Mouse (Mus musculus): Measurements from ENCODE around the gene Cst6. TPM values are rescaled to one million over a fixed set of nuclear protein-coding genes. Genes with fewer than 3 reads are reported as not detected.
"Not testable (repeated sequence)": the region's sequence is repeated elsewhere in the genome, so short reads cannot be mapped to it uniquely, and the experiment has no call there.

Gene Cst6
- 10 to 100 TPM; 26.7 to 28.3 TPM for total RNA-seq (2021)
- long read RNA-seq, experiment 1, transcript Cst6-201 (3 exons, 3,951 nt), result major isoform, 42 of 44 reads
- long read RNA-seq, experiment 1, partial matches to known transcripts, result 1 of 44 reads
- long read RNA-seq, experiment 1, other reads (novel, unspliced or antisense), result 0 of 44 reads
- long read RNA-seq, experiment 2, transcript Cst6-201 (3 exons, 3,951 nt), result major isoform, 42 of 51 reads
- long read RNA-seq, experiment 2, partial matches to known transcripts, result 8 of 51 reads
- long read RNA-seq, experiment 2, other reads (novel, unspliced or antisense), result 0 of 51 reads

- intact Hi-C loops (cut with DNase I); DNase-seq: not testable (repeated sequence)
Observed at GRCm38 (mm10) chr19:5349502-5349873, at the start of gene Cst6. Cst6 (minus strand) TSS chr19:5349574.

- intact Hi-C loops (cut with DNase I), result no loop called here
- DNase-seq, result no peak
Observed at GRCm38 (mm10) chr19:5395371-5395770, 46.0 kb upstream of the Cst6 start.

GRCm38 (mm10) chr19:5394168-5394567, 44.8 kb upstream of the Cst6 start:
- intact Hi-C loops (cut with DNase I), result no loop called here
- DNase-seq, result no peak

- intact Hi-C loops (cut with DNase I), result no loop called here
- DNase-seq, result no peak
Observed at GRCm38 (mm10) chr19:5392892-5393291, 43.5 kb upstream of the Cst6 start.

GRCm38 (mm10) chr19:5390416-5390815, 41.0 kb upstream of the Cst6 start:
- intact Hi-C loops (cut with DNase I), result no loop called here
- no peak for DNase-seq

- intact Hi-C loops (cut with DNase I), result no loop called here
- no peak for DNase-seq
Observed at GRCm38 (mm10) chr19:5389647-5390046, 40.3 kb upstream of the Cst6 start.

- DNase-seq, result peak; percentile 88 to 93
- intact Hi-C loops (cut with DNase I), result loop anchor here (1.0 kb wide), 1 partner anchor 22 kb away; the partner anchor contains the start of gene Eif1ad
Observed at GRCm38 (mm10) chr19:5388588-5389242, 39.3 kb upstream of the Cst6 start, which contains the start of gene Sart1. Sart1 (minus strand) TSS chr19:5388703.

GRCm38 (mm10) chr19:5388011-5388441, 38.7 kb upstream of the Cst6 start:
- DNase-seq, result no peak
- intact Hi-C loops (cut with DNase I), result loop anchor here (1.0 kb wide), 1 partner anchor 22 kb away; the partner anchor contains the start of gene Eif1ad

- no peak for DNase-seq
- intact Hi-C loops (cut with DNase I), result no loop called here
Observed at GRCm38 (mm10) chr19:5384715-5385114, 35.3 kb upstream of the Cst6 start.

GRCm38 (mm10) chr19:5383326-5383725, 34.0 kb upstream of the Cst6 start:
- intact Hi-C loops (cut with DNase I), result no loop called here
- DNase-seq, result no peak

- intact Hi-C loops (cut with DNase I), result no loop called here
- no peak for DNase-seq
Observed at GRCm38 (mm10) chr19:5377446-5377845, 28.1 kb upstream of the Cst6 start.

- intact Hi-C loops (cut with DNase I), result no loop called here
Observed at GRCm38 (mm10) chr19:5374748-5375147, 25.4 kb upstream of the Cst6 start.

GRCm38 (mm10) chr19:5374177-5374576, 24.8 kb upstream of the Cst6 start:
- intact Hi-C loops (cut with DNase I), result no loop called here
- DNase-seq, result no peak

More at GRCm38 (mm10) chr19:5374748-5375147, 25.4 kb upstream of the Cst6 start:
- DNase-seq, result no peak

GRCm38 (mm10) chr19:5372724-5373123, 23.4 kb upstream of the Cst6 start:
- no peak for DNase-seq
- intact Hi-C loops (cut with DNase I), result no loop called here

- DNase-seq, result no peak
- intact Hi-C loops (cut with DNase I), result no loop called here
Observed at GRCm38 (mm10) chr19:5370932-5371331, 21.6 kb upstream of the Cst6 start.

- intact Hi-C loops (cut with DNase I), result no loop called here
- DNase-seq, result no peak
Observed at GRCm38 (mm10) chr19:5367455-5367854, 18.1 kb upstream of the Cst6 start.

GRCm38 (mm10) chr19:5367053-5367359, 17.6 kb upstream of the Cst6 start, which contains the start of gene Banf1:
Banf1 (minus strand) TSS chr19:5367168.
- intact Hi-C loops (cut with DNase I), result no loop called here
- no peak for DNase-seq

- DNase-seq, result peak; percentile 88 to 97
- intact Hi-C loops (cut with DNase I), result loop anchor here (1.0 kb wide), 1 partner anchor 22 kb away; the partner anchor contains the start of gene Sart1
Observed at GRCm38 (mm10) chr19:5366175-5367052, 17.0 kb upstream of the Cst6 start, which contains the start of gene Eif1ad. Eif1ad (plus strand) TSS chr19:5366741.

GRCm38 (mm10) chr19:5365751-5366150, 16.4 kb upstream of the Cst6 start:
- DNase-seq, result no peak
- intact Hi-C loops (cut with DNase I), result loop anchor here (1.0 kb wide), 1 partner anchor 23 kb away; the partner anchor contains the start of gene Sart1

- DNase-seq, result no peak
- intact Hi-C loops (cut with DNase I), result no loop called here
Observed at GRCm38 (mm10) chr19:5364124-5364523, 14.8 kb upstream of the Cst6 start.

- no peak for DNase-seq
- intact Hi-C loops (cut with DNase I), result no loop called here
Observed at GRCm38 (mm10) chr19:5362186-5362585, 12.8 kb upstream of the Cst6 start.
